Mouse (Mus musculus) olfactory bulb, adult 2 months (tissue): ENCODE measurements around the gene Rnpepl1.

Experiments
- CTCF ChIP-seq: fragments of 200-500 bp; IDR thresholded peaks from 2 replicates; pipeline ENCODE4 v1.5.1; 2012; ENCODE audit warnings: low read depth, mild to moderate bottlenecking, low read length, moderate library complexity; ENCODE audit not compliant: insufficient read depth
- POLR2A ChIP-seq: fragments of 200-500 bp; IDR thresholded peaks from 2 replicates; pipeline ENCODE4 v1.6.1; 2012; ENCODE audit warnings: mild to moderate bottlenecking, low read depth, low read length, moderate library complexity; ENCODE audit not compliant: insufficient read depth

DNA sequence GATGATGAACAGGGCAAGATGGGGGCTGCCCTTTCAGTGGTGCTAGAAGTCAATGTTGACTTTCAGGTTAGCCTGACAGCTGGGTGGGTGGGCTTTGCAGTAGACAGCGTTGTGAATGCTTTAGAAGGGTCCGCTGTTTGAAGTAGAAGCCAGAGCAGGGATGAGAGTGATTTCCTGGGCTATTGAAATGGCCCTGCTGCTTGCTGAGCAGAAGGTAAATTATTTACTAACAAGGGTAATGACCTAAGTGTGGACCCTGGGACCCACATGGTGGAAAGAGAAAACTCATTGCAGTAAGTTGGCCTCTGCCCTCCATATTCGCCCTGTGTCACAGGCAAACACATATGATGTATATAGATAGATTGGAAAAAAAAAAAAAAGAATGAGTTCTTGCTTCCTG lies 25.9 kb downstream of the Rnpepl1 start:
- TF ChIP-seq CTCF (no peak), POLR2A (no peak)
